Mouse (Mus musculus): ENCODE measurements at regions not wholly inside any gene's neighbourhood (a gene's known extent, or its start where the extent isn't known, plus 50 kb on each side); places are given as distances from the start of the nearest gene placed in this dataset.

DNA sequence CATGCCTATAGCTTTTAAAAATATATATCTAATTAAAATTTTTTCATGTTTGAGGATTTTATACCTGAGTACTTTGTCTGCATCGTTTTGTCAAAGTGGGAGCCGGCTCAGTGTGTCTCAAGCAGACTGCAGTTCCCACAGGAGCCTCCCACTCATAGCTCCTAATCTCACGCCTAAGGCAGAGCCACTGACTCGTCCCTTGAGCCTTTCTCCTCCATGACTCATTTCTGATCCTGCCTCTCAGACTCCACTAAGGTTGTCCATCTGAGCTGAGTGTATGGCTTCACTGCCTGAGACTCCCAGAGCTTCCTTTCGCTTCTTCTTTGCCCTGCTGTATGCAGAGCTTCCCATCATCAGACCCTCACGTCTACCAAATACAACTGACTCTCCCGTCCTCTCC, 98.8 kb downstream of the Efnb2 start:
- Histone ChIP-seq H3K27me3 (replicated peaks; ENCODE audit: control insufficient read depth, insufficient read depth, low read length) (no peaks in the 10 kb centered on the region), H3K27ac (ENCODE audit: low read depth) (no peak overlapping the region), H3K4me2 (ENCODE audit: low read length) (no peak overlapping the region), H3K4me1 (replicated peaks; ENCODE audit: control insufficient read depth, insufficient read depth, low read length) (no peaks in the 10 kb centered on the region), H3K9me3 (ENCODE audit: control insufficient read depth, low read length) (no peaks in the 10 kb centered on the region), H3K9ac (ENCODE audit: low read length) (no peak overlapping the region), H3K36me3 (ENCODE audit: control insufficient read depth, insufficient read depth, low read length) (no peaks in the 10 kb centered on the region), H3K4me3 (ENCODE audit: low read depth, low read length) (no peak overlapping the region)
- DNase-seq (ENCODE audit: low spot score), result no peak
- WGBS, result 79% methylated on average over 7 of the region's 7 CpGs
- no peak for ATAC-seq (replicated peaks; ENCODE audit: low FRiP score, low TSS enrichment, low read depth)

DNA sequence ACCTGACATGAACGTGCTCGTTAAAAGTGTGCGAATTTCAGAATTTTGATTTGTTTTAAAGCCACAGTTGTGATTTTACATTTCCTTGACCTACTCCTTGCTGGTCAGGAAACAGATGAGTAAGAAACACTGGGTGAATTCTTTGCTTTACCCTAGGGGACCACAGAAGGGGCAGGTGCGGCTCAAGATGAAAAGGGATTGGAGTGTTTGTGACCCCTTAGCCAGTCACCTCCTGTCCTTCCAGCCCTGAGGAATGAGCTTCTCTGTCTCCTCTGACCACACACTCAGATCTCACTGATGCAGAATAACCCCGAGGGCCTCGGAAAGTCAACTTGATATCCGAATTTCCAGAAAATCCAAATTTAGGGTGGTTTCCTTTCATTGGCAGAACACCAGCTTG, 103.0 kb downstream of the Efnb2 start:
- Histone ChIP-seq H3K9me3 (ENCODE audit: control insufficient read depth, low read length) (no peaks in the 10 kb centered on the region), H3K27me3 (replicated peaks; ENCODE audit: control insufficient read depth, insufficient read depth, low read length) (no peaks in the 10 kb centered on the region), H3K4me2 (ENCODE audit: low read length) (no peak overlapping the region), H3K4me1 (replicated peaks; ENCODE audit: control insufficient read depth, insufficient read depth, low read length) (0 out of 2 replicates have a peak, but pooled peaks cover 4% of the 10 kb centered on the region), H3K27ac (ENCODE audit: low read depth) (no peak overlapping the region), H3K4me3 (ENCODE audit: low read depth, low read length) (no peak overlapping the region), H3K36me3 (ENCODE audit: control insufficient read depth, insufficient read depth, low read length) (no peaks in the 10 kb centered on the region), H3K9ac (ENCODE audit: low read length) (no peak overlapping the region)
- 90% methylated on average over 7 of the region's 7 CpGs for WGBS
- no peak for ATAC-seq (replicated peaks; ENCODE audit: low FRiP score, low TSS enrichment, low read depth)
- DNase-seq (ENCODE audit: low spot score), result no peak

DNA sequence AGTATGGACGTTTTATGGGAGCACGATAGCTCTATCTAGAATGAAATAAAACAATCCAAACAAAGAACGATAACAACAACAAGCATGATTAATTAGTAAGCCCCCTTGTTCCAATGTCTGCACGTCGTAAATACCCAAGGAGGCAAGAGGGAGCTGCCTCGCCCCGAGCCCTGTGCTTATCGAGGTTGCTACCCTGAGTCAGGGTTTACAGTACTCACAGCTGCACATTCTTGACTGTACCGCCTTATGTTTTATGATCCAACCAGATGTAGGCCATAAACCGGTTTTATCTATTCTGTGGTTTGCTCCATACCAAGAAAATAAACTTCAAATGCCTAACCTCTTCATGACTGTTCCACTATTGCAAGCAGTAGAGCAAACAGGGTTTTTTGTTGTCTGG, 104.9 kb downstream of the Efnb2 start:
- no peaks in the 10 kb centered on the region for H3K36me3 ChIP-seq (ENCODE audit: control insufficient read depth, insufficient read depth, low read length)
- no peaks in the 10 kb centered on the region for H3K9me3 ChIP-seq (ENCODE audit: control insufficient read depth, low read length)
- ATAC-seq (replicated peaks; ENCODE audit: low FRiP score, low TSS enrichment, low read depth) (no peak), DNase-seq (ENCODE audit: low spot score) (no peak)
- H3K4me3 ChIP-seq (ENCODE audit: low read depth, low read length), result no peak overlapping the region
- H3K27ac ChIP-seq (ENCODE audit: low read depth), result no peak overlapping the region
- H3K4me2 ChIP-seq (ENCODE audit: low read length), result no peak overlapping the region
- no peaks in the 10 kb centered on the region for H3K27me3 ChIP-seq (replicated peaks; ENCODE audit: control insufficient read depth, insufficient read depth, low read length)
- no peak overlapping the region for H3K9ac ChIP-seq (ENCODE audit: low read length)
- 0 out of 2 replicates have a peak, but pooled peaks cover 4% of the 10 kb centered on the region for H3K4me1 ChIP-seq (replicated peaks; ENCODE audit: control insufficient read depth, insufficient read depth, low read length)
- 32% methylated on average over 10 of the region's 10 CpGs for WGBS

DNA sequence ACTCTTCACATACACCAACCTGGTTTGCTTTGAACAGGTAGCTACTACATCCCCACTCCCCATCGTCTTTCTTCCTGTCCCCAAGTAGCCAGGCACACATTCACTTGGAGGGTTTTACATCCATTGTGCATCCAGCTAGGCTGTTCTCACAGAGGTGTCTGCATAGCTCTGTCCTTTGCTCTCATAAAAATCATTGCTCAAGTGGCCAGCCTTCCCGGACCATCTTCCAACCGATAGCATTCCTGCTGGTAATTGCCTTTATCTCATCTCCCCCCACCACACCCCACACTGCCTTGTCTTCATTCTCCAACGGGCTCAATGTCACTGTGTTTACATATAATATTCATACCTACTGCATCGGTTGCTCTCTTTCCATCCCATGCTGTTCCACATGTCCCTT, 106.4 kb downstream of the Efnb2 start:
- Histone ChIP-seq H3K4me2 (ENCODE audit: low read length) (no peak overlapping the region), H3K36me3 (ENCODE audit: control insufficient read depth, insufficient read depth, low read length) (no peaks in the 10 kb centered on the region), H3K4me3 (ENCODE audit: low read depth, low read length) (no peak overlapping the region), H3K9ac (ENCODE audit: low read length) (no peak overlapping the region), H3K4me1 (replicated peaks; ENCODE audit: control insufficient read depth, insufficient read depth, low read length) (0 out of 2 replicates have a peak, but pooled peaks cover 4% of the 10 kb centered on the region), H3K27ac (ENCODE audit: low read depth) (no peak overlapping the region), H3K27me3 (replicated peaks; ENCODE audit: control insufficient read depth, insufficient read depth, low read length) (no peaks in the 10 kb centered on the region), H3K9me3 (ENCODE audit: control insufficient read depth, low read length) (peaks cover 5% of the 10 kb centered on the region; the same call in 1 of the 2 replicates)
- ATAC-seq (replicated peaks; ENCODE audit: low FRiP score, low TSS enrichment, low read depth), result no peak
- DNase-seq (ENCODE audit: low spot score), result no peak
- 76% methylated on average over 5 of the region's 5 CpGs for WGBS

DNA sequence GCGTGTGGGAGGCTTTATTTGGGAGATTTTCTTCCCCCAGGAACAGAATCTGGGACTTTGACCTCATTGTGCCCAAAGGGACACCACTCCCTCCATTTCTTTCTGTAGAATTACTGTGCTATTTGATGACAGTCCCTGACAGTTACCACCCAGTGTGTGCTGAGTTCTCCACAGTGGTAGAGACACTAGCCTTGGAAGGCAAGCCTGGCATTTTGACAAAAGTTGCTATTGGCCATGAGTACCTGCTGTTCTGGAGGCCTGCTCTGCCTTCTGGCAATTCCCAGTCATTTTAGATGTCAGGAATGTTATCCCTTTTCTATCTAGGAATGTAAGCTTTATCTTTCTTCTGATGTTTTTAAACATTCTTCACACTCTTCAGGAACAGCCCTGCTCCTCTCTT, 108.3 kb downstream of the Efnb2 start:
- H3K27ac ChIP-seq (ENCODE audit: low read depth), result no peak overlapping the region
- no peak overlapping the region for H3K9ac ChIP-seq (ENCODE audit: low read length)
- DNase-seq (ENCODE audit: low spot score), result no peak
- ATAC-seq (replicated peaks; ENCODE audit: low FRiP score, low TSS enrichment, low read depth), result no peak
- no peak overlapping the region for H3K4me2 ChIP-seq (ENCODE audit: low read length)
- no peaks in the 10 kb centered on the region for H3K36me3 ChIP-seq (ENCODE audit: control insufficient read depth, insufficient read depth, low read length)
- H3K4me1 ChIP-seq (replicated peaks; ENCODE audit: control insufficient read depth, insufficient read depth, low read length), result 0 out of 2 replicates have a peak, but pooled peaks cover 4% of the 10 kb centered on the region
- 50% methylated on average over 1 of the region's 1 CpGs for WGBS
- H3K9me3 ChIP-seq (ENCODE audit: control insufficient read depth, low read length), result peaks cover 5% of the 10 kb centered on the region; the same call in 1 of the 2 replicates
- no peaks in the 10 kb centered on the region for H3K27me3 ChIP-seq (replicated peaks; ENCODE audit: control insufficient read depth, insufficient read depth, low read length)
- no peak overlapping the region for H3K4me3 ChIP-seq (ENCODE audit: low read depth, low read length)

DNA sequence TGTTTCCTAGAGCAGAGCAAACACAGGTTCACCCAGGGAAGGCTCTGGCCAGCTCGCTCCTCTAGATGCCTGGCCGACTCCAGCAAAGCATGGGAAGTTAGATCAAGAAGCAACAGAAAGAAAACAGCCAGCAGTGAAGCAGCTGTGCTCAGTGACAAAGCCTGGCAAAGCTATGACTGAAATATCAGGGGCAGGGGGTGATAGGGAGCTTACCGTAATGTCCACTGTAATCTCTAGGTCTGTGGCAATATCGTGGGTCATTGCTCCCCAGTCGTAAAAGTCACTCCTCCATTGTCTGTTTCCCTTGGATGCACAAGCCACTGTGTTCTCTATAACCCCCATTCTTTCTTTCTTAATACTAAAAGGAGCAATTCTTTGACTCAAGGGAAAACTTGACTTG, 124.4 kb downstream of the Efnb2 start:
- no peak overlapping the region for H3K4me3 ChIP-seq (ENCODE audit: low read depth, low read length)
- DNase-seq (ENCODE audit: low spot score) (no peak), ATAC-seq (replicated peaks; ENCODE audit: low FRiP score, low TSS enrichment, low read depth) (no peak)
- H3K27ac ChIP-seq (ENCODE audit: low read depth), result no peak overlapping the region
- no peaks in the 10 kb centered on the region; the same call in 1 of the 2 replicates for H3K4me1 ChIP-seq (replicated peaks; ENCODE audit: control insufficient read depth, insufficient read depth, low read length)
- no peaks in the 10 kb centered on the region for H3K27me3 ChIP-seq (replicated peaks; ENCODE audit: control insufficient read depth, insufficient read depth, low read length)
- no peaks in the 10 kb centered on the region for H3K9me3 ChIP-seq (ENCODE audit: control insufficient read depth, low read length)
- no peak overlapping the region for H3K9ac ChIP-seq (ENCODE audit: low read length)
- 71% methylated on average over 5 of the region's 5 CpGs for WGBS
- H3K4me2 ChIP-seq (ENCODE audit: low read length), result no peak overlapping the region
- H3K36me3 ChIP-seq (ENCODE audit: control insufficient read depth, insufficient read depth, low read length), result no peaks in the 10 kb centered on the region

DNA sequence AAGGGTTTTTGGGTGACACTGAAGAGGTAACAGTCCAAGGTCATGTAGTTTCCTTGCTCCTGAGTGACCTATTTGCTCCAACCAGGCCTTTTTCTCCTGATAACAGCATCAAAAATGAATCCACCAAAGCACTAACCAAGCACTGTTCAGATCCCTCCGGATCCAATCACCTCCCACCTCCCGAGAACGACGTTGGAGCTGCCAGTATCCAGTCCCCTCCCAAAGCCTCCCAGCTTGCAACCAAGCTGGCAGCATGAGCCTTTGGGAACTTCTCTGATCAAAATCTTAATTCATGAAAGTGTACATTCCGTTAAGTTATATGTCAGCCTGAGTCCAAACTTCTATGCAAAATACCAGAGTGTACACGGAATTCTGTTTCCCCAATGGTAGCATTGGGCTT, 126.3 kb downstream of the Efnb2 start:
- 53% methylated on average over 6 of the region's 6 CpGs for WGBS
- Histone ChIP-seq H3K27ac (ENCODE audit: low read depth) (no peak overlapping the region), H3K36me3 (ENCODE audit: control insufficient read depth, insufficient read depth, low read length) (no peaks in the 10 kb centered on the region), H3K27me3 (replicated peaks; ENCODE audit: control insufficient read depth, insufficient read depth, low read length) (no peaks in the 10 kb centered on the region), H3K4me3 (ENCODE audit: low read depth, low read length) (no peak overlapping the region), H3K9me3 (ENCODE audit: control insufficient read depth, low read length) (no peaks in the 10 kb centered on the region), H3K9ac (ENCODE audit: low read length) (no peak overlapping the region), H3K4me1 (replicated peaks; ENCODE audit: control insufficient read depth, insufficient read depth, low read length) (no peaks in the 10 kb centered on the region; the same call in 1 of the 2 replicates), H3K4me2 (ENCODE audit: low read length) (no peak overlapping the region)
- ATAC-seq (replicated peaks; ENCODE audit: low FRiP score, low TSS enrichment, low read depth) (no peak), DNase-seq (ENCODE audit: low spot score) (no peak)

DNA sequence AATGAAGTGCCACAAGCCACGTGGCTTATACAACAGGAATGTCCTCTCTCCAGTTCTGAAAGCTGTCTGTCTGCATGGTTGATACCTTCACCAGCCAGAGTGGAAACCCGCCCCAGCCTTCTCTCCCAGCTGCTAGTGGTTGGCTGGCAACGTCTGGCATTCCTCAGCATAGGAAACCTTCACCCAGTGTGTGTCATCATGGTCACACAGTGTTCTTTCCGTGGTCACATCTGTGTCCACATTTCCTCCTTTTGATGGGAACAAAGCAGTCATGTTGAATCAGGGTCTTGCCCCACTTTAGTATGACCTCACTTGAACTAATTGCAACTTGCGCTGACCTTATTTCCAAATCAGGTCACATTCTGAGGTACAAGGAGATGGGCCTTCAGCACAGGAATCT, 128.1 kb downstream of the Efnb2 start:
- no peaks in the 10 kb centered on the region for H3K9me3 ChIP-seq (ENCODE audit: control insufficient read depth, low read length)
- H3K27ac ChIP-seq (ENCODE audit: low read depth), result no peak overlapping the region
- ATAC-seq (replicated peaks; ENCODE audit: low FRiP score, low TSS enrichment, low read depth) (no peak), DNase-seq (ENCODE audit: low spot score) (no peak)
- no peak overlapping the region for H3K4me3 ChIP-seq (ENCODE audit: low read depth, low read length)
- H3K9ac ChIP-seq (ENCODE audit: low read length), result no peak overlapping the region
- H3K4me1 ChIP-seq (replicated peaks; ENCODE audit: control insufficient read depth, insufficient read depth, low read length), result no peaks in the 10 kb centered on the region
- 79% methylated on average over 5 of the region's 5 CpGs for WGBS
- H3K36me3 ChIP-seq (ENCODE audit: control insufficient read depth, insufficient read depth, low read length), result no peaks in the 10 kb centered on the region
- no peak overlapping the region for H3K4me2 ChIP-seq (ENCODE audit: low read length)
- no peaks in the 10 kb centered on the region for H3K27me3 ChIP-seq (replicated peaks; ENCODE audit: control insufficient read depth, insufficient read depth, low read length)

DNA sequence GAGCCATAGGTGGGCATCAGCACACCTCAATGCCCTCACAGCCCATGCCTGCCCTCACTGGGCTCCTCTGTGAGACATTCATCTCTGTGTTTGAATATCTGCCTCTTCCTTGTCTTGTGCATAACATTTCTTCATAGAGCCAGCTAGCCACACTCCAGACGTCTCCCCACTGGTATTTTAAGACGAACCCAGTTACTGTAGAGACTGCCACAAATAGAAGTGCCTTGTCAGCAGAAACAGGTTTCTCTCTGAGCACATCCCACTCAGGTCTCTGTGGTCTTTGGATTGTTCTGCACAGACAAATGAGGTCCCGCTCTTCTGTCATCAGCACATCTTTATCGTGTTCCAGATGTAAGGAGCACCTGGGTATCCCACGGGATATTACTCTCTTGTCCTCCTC, 130.5 kb downstream of the Efnb2 start:
- WGBS, result 62% methylated on average over 5 of the region's 5 CpGs
- no peaks in the 10 kb centered on the region for H3K9me3 ChIP-seq (ENCODE audit: control insufficient read depth, low read length)
- H3K27me3 ChIP-seq (replicated peaks; ENCODE audit: control insufficient read depth, insufficient read depth, low read length), result no peaks in the 10 kb centered on the region
- H3K4me3 ChIP-seq (ENCODE audit: low read depth, low read length), result no peak overlapping the region
- no peak overlapping the region for H3K4me2 ChIP-seq (ENCODE audit: low read length)
- DNase-seq (ENCODE audit: low spot score), result no peak
- H3K27ac ChIP-seq (ENCODE audit: low read depth), result no peak overlapping the region
- no peaks in the 10 kb centered on the region for H3K36me3 ChIP-seq (ENCODE audit: control insufficient read depth, insufficient read depth, low read length)
- H3K9ac ChIP-seq (ENCODE audit: low read length), result no peak overlapping the region
- H3K4me1 ChIP-seq (replicated peaks; ENCODE audit: control insufficient read depth, insufficient read depth, low read length), result no peaks in the 10 kb centered on the region
- ATAC-seq (replicated peaks; ENCODE audit: low FRiP score, low TSS enrichment, low read depth), result no peak

Data from intestine, embryonic 14.5 days (tissue).